Mouse (Mus musculus): ENCODE results near the gene Fabp6.

DNA sequence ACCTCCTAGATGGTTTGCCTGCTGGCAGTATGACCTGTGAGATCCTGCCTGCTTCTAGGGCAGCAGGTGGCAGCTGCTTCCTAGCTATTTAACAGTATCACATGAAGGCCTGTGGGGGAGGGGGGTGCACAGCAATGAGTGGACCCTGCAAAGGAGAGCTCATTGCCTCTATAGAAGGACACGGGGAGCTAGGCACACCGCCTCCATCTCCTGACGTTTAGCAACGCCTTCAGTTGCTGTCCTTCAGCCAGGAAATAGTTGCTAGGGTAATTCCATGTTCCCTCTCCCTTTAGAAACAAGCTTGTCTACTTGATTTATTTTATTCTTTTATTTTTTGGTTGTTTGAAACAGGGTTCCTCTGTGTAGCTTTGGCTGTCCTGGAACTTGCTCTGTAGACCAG lies 35.4 kb upstream of the Fabp6 start:
- TF ChIP-seq CTCF (IDR thresholded peaks at IDR 0.05; ENCODE audit: extremely low read depth, insufficient read depth, insufficient read length, insufficient replicate concordance) (no peak), POLR2A (IDR thresholded peaks at IDR 0.05; ENCODE audit: low read depth, low read length) (no peak)

All from spleen, adult 2 months (tissue).